Mouse (Mus musculus) adrenal gland, adult 10 weeks (tissue): ENCODE measurements around the gene Grhl3. TPM values are rescaled to one million over a fixed set of nuclear protein-coding genes. Genes with fewer than 3 reads are reported as not detected.

Experiments used
- polyA plus RNA-seq: library from polyadenylated mRNA; stranded (reverse); fragments of 350-450 nt; fragmentation: Illumina TruSeq; extraction: RNeasy Lipid Tissue Mini Kit (QIAGEN cat#74804); gene quantifications from one replicate; pipeline ENCODE4 v1.2.3, GENCODE M21; 2014; ENCODE audit warnings: low read depth, low replicate concordance

Grhl3 gene
- not detected for polyA plus RNA-seq

GRCm38 (mm10) chr4:135573251-135573808 lies at the start of gene Grhl3:
Gene Grhl3, minus strand, starts transcription at chr4:135573630.

GRCm38 (mm10) chr4:135494521-135495396 lies 78.7 kb downstream of the Grhl3 start, which contains the start of the genes Stpg1 and Nipal3:
Gene Stpg1, plus strand, starts transcription at chr4:135494790.
Gene Nipal3, minus strand, starts transcription at chr4:135495038.

Other genes with a start within 250 kb of the Grhl3 start
- 246 TPM for gene Srrm1, start 220.3 kb downstream of the Grhl3 start, polyA plus RNA-seq
- gene Ncmap, start 175.4 kb downstream of the Grhl3 start, polyA plus RNA-seq, result not detected
- 10.6 TPM for gene Rcan3, start 139.8 kb downstream of the Grhl3 start, polyA plus RNA-seq
- gene Stpg1, start 78.8 kb downstream of the Grhl3 start, polyA plus RNA-seq, result not detected
- gene Nipal3, start 78.6 kb downstream of the Grhl3 start, polyA plus RNA-seq, result 3.1 TPM
- not detected for gene Ifnlr1, start 112.7 kb upstream of the Grhl3 start, polyA plus RNA-seq
- gene Il22ra1, start 154.5 kb upstream of the Grhl3 start, polyA plus RNA-seq, result not detected
- gene Myom3, start 186.1 kb upstream of the Grhl3 start, polyA plus RNA-seq, result not detected